In the genomic region with DNA sequence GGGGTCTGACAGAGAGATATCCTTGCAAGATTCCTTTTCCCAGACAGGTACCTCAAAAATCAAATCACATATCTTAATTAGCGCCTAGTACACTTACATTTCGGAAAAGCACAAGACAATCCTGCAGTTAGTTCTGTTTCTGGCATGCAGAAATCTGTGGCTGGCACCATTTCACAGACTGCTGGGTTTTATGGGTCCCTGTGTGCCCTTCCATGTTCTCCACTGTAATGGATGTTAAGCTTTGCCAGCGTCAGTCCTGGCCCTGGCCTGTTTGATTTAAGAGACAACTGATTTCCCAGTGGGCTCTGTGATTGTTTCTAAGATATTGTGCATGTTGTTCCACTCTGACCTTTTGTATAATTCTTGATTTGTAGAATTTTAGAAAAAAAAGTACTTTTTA, we compare ENCODE assay signal across 18 mouse cellular contexts.
DNase-seq lines count a peak whose midpoint lies in the region; ATAC-seq lines count a peak whose summit lies in the region.
"Had no signal": no experiment of that assay in that cellular context is flagged by ENCODE, and none has a peak within 500 bp of the region (broad histone marks: within the 10 kb centered on the region; RNA-seq: fewer than 3 reads in every experiment).

No protein-coding gene starts in this region.

- H3K9me3 ChIP-seq in neural tube, embryonic 12.5 days = no peaks in the 10 kb centered on the region
- H3K9me3 ChIP-seq: embryonic facial prominence, embryonic 12.5 days; forebrain, embryonic 15.5 days; lung, embryonic 15.5 days had no signal

- no peaks in the 10 kb centered on the region for H3K36me3 ChIP-seq in neural tube, embryonic 12.5 days
- H3K36me3 ChIP-seq: embryonic facial prominence, embryonic 12.5 days; forebrain, embryonic 15.5 days; lung, embryonic 15.5 days had no signal

- 73% methylated on average over 3 of the region's 3 CpGs for WGBS in neural tube, embryonic 12.5 days

- ATAC-seq in neural tube, embryonic 12.5 days (ENCODE audit: low FRiP score, low read depth) = 0 out of 2 replicates have a peak, but pooled peaks have one; percentile 50
- ATAC-seq: forebrain, embryonic 15.5 days; midbrain, embryonic 16.5 days had no signal

- no peaks in the 10 kb centered on the region for H3K27me3 ChIP-seq in neural tube, embryonic 12.5 days (replicated peaks)
- H3K27me3 ChIP-seq: embryonic facial prominence, embryonic 12.5 days; forebrain, embryonic 15.5 days; lung, embryonic 15.5 days had no signal

- H3K4me2 ChIP-seq in neural tube, embryonic 12.5 days (replicated peaks) = no peak overlapping the region
- H3K4me2 ChIP-seq: embryonic facial prominence, embryonic 12.5 days; forebrain, embryonic 15.5 days; lung, embryonic 15.5 days had no signal

- H3K27ac ChIP-seq in neural tube, embryonic 12.5 days = no peak overlapping the region
- H3K27ac ChIP-seq: embryonic facial prominence, embryonic 12.5 days; forebrain, embryonic 15.5 days; heart, adult 2 months; liver, embryonic 14.5 days; lung, embryonic 15.5 days had no signal

- H3K4me3 ChIP-seq in neural tube, embryonic 12.5 days = no peak overlapping the region
- H3K4me3 ChIP-seq: embryonic facial prominence, embryonic 12.5 days; erythroblast, embryonic 14.5 days; forebrain, embryonic 15.5 days; heart, adult 2 months; lung, embryonic 15.5 days had no signal

- H3K4me1 ChIP-seq in neural tube, embryonic 12.5 days = no peaks in the 10 kb centered on the region
- H3K4me1 ChIP-seq: embryonic facial prominence, embryonic 12.5 days; forebrain, embryonic 15.5 days; lung, embryonic 15.5 days had no signal

- no peak overlapping the region for H3K9ac ChIP-seq in neural tube, embryonic 12.5 days
- H3K9ac ChIP-seq: embryonic facial prominence, embryonic 12.5 days; forebrain, embryonic 15.5 days; liver, embryonic 14.5 days; lung, embryonic 15.5 days had no signal

- peak; percentile 48 for DNase-seq in cerebellum, adult 9-10 months
- no peak for DNase-seq in cerebellum, adult 11 months
- no peak for DNase-seq in neural tube, embryonic 10.5 days (ENCODE audit: extremely low spot score, low spot score)
- peak; percentile 12 for DNase-seq in kidney, postnatal 10 days
- DNase-seq in T-cell, adult 2 months (ENCODE audit: low spot score) = no peak
- DNase-seq in embryo, embryonic 11 days = no peak
- DNase-seq in adrenal gland, postnatal 25 days = no peak
- DNase-seq: gastrocnemius, postnatal 14 days; heart, adult 2 months; heart, postnatal 36 days; lung, postnatal 4 days had no signal

Comparison
In these comparisons a context has a peak if more than half of its experiments do, and no peak if none do; other contexts are left out.
1. DNase-seq: peak in cerebellum, adult 9-10 months (single experiment) and kidney, postnatal 10 days (single experiment); none in cerebellum, adult 11 months (single experiment), neural tube, embryonic 10.5 days (single experiment), T-cell, adult 2 months (single experiment), embryo, embryonic 11 days (single experiment) and adrenal gland, postnatal 25 days (single experiment).